Mouse (Mus musculus) liver, embryonic 12.5 days (tissue): ENCODE measurements around the gene Gpr142. TPM values are rescaled to one million over a fixed set of nuclear protein-coding genes. Genes with fewer than 3 reads are reported as not detected.

Experiments used
- ATAC-seq: fragments of 200-750 bp; cut with Nextera tagmentation; 2 replicates; pipeline ENCODE4 v1.8.0; 2017; ENCODE audit warnings: moderate number of reproducible peaks, mild to moderate bottlenecking, moderate library complexity
- H3K27ac ChIP-seq: fragments of 300-500 bp; sonication (generic); 2 replicates; pipeline ENCODE4 v1.5.1; 2016; ENCODE audit warnings: mild to moderate bottlenecking
- H3K27me3 ChIP-seq: fragments of 300-500 bp; sonication (generic); replicated peaks from 2 replicates; pipeline ENCODE4 v1.6.1; 2016; ENCODE audit warnings: mild to moderate bottlenecking, moderate library complexity
- H3K36me3 ChIP-seq: fragments of 300-500 bp; sonication (generic); 2 replicates; pipeline ENCODE4 v1.6.1; 2016; ENCODE audit warnings: mild to moderate bottlenecking, moderate library complexity
- H3K4me1 ChIP-seq: fragments of 300-500 bp; sonication (generic); 2 replicates; pipeline ENCODE4 v1.6.1; 2016
- H3K4me2 ChIP-seq: fragments of 300-500 bp; sonication (generic); 2 replicates; pipeline ENCODE4 v1.6.1; 2016; ENCODE audit warnings: mild to moderate bottlenecking, moderate library complexity
- H3K4me3 ChIP-seq: fragments of 300-500 bp; sonication (generic); 2 replicates; pipeline ENCODE4 v1.5.1; 2016; ENCODE audit warnings: mild to moderate bottlenecking, moderate library complexity
- H3K9ac ChIP-seq: fragments of 300-500 bp; sonication (generic); 2 replicates; pipeline ENCODE4 v1.6.1; 2016; ENCODE audit warnings: mild to moderate bottlenecking, moderate library complexity
- H3K9me3 ChIP-seq: fragments of 300-500 bp; sonication (generic); replicated peaks from 2 replicates; pipeline ENCODE4 v1.6.1; 2016; ENCODE audit warnings: mild to moderate bottlenecking, moderate library complexity
- WGBS: fragments of 180-500 bp; shearing (Covaris S2); methylation state at CpG from one replicate; pipeline ENCODE4 v1.1.7; 2016; ENCODE audit not compliant: insufficient replicate concordance; 5-methylcytosine and 5-hydroxymethylcytosine counted together
- polyA plus RNA-seq: library from polyadenylated mRNA; unstranded; fragments of >200 nt; fragmentation: Nextera tagmentation; extraction: Ambion mirVana; gene quantifications from 2 replicates; pipeline ENCODE4 v1.2.1, GENCODE M21; 2016

Gpr142 gene
- polyA plus RNA-seq, 1 experiment from 2014 or later, result not detected

DNA sequence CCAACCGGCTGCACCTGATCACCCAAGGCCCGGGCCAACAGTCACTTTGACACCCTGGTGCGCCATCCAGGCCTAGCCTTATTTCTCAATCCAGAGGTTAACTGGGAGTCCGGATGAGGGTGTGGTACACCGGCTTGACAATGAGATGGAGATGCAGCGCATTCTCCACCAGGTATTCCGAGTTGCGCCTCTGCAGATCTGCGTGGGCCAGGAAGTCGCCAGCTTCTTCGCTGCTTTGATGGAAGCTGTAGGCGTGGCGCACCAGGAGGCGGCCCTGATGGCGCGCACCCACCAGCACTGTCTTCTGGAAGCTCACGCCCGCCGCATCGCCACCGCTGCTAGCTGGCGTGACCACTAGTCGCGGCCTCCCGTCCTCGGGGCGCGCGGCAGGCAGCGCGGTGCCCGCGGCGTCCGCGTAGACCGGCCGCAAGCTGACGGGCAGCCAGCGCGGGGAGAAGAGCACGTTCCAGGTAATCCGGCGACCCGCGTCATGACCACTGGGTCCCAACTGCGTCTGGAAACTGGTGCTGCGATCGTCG lies 7.3 kb upstream of the Gpr142 start:
- WGBS, result 5% methylated on average over 50 of the region's 50 CpGs
- H3K27ac ChIP-seq, result no peak overlapping the region
- ATAC-seq, result no peak
- no peaks in the 10 kb centered on the region for H3K9me3 ChIP-seq
- H3K4me1 ChIP-seq, result peaks cover 19% of the 10 kb centered on the region
- no peak overlapping the region for H3K9ac ChIP-seq
- peak overlapping the region; percentile 57 for H3K4me2 ChIP-seq
- H3K27me3 ChIP-seq, result peaks cover 100% of the 10 kb centered on the region
- peak overlapping the region; percentile 33 for H3K4me3 ChIP-seq
- H3K36me3 ChIP-seq, result no peaks in the 10 kb centered on the region

DNA sequence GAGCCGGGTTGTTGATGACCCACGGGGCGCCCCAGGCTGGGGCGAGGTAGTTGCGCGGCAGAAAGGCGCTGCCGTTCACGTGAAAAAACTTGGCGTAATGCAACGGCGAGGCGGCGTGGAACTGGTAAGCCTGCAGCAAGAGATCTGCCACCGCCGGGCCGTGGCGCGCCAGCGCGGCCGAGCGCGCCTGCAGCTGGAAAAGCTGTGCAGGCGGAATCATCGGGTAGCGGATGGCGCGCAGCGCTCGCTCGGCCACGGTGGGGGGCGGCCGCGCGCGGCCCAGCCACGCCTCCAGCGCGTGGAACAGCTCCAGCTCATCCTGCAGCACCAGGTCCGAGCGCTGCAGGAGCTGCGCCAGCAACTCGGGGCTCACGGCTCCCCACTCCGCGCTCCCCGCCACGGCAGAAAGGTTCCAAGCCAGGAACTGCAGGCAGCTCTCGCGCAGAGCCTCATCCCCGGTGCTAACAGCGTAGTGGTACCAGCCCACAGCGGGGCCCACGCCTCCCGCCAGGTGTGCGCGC lies 6.8 kb upstream of the Gpr142 start:
- Histone ChIP-seq H3K27me3 (peaks cover 100% of the 10 kb centered on the region), H3K9ac (no peak overlapping the region), H3K36me3 (no peaks in the 10 kb centered on the region), H3K4me3 (peak overlapping the region; percentile 33), H3K27ac (no peak overlapping the region), H3K9me3 (no peaks in the 10 kb centered on the region), H3K4me2 (peak overlapping the region; percentile 57), H3K4me1 (peaks cover 19% of the 10 kb centered on the region)
- no peak for ATAC-seq
- 3% methylated on average over 59 of the region's 59 CpGs for WGBS

DNA sequence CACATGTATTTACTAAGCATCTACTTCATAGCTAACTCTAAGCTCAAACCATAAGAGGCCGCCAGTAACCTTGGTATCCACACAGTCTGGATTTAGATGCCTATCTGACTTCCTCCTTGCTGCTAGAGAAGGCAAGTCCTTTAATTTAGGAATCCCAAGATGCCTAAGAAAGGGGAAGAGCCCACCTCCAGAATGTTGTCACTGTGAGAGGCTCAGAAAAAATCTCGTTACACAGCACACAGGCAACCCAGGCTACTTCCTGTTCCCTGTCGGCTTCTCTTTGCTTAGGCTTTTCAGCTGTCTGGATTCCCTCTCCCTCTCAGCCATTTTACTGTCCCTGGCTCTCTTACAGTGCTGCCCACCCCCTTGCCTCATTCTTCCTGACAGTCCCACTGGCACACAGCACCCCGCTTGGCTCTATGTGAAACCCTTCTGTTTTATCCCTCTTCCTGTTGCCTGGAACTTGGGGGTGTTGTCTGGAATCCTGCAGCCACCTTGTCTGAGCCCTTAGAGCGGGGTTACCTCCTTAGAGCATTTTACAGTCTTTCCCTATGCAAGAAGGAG lies 5.7 kb upstream of the Gpr142 start:
- Histone ChIP-seq H3K9me3 (no peaks in the 10 kb centered on the region), H3K27ac (no peak overlapping the region), H3K4me3 (no peak overlapping the region), H3K4me1 (peaks cover 19% of the 10 kb centered on the region), H3K36me3 (no peaks in the 10 kb centered on the region), H3K4me2 (no peak overlapping the region), H3K27me3 (peaks cover 96% of the 10 kb centered on the region), H3K9ac (no peak overlapping the region)
- ATAC-seq, result no peak
- 19% methylated on average over 5 of the region's 5 CpGs for WGBS

GRCm38 (mm10) chr11:114793868-114794545 lies 4.7 kb upstream of the Gpr142 start:
- no peak for ATAC-seq
- 54% methylated on average over 19 of the region's 19 CpGs for WGBS
- Histone ChIP-seq H3K36me3 (no peaks in the 10 kb centered on the region), H3K27me3 (peaks cover 86% of the 10 kb centered on the region), H3K9ac (no peak overlapping the region), H3K27ac (no peak overlapping the region), H3K4me1 (peaks cover 15% of the 10 kb centered on the region; the same call in 1 of the 2 replicates), H3K4me2 (no peak overlapping the region), H3K9me3 (no peaks in the 10 kb centered on the region), H3K4me3 (no peak overlapping the region)

- H3K36me3 ChIP-seq, result no peaks in the 10 kb centered on the region
- no peaks in the 10 kb centered on the region for H3K9me3 ChIP-seq
- no peak overlapping the region for H3K9ac ChIP-seq
- peaks cover 79% of the 10 kb centered on the region for H3K27me3 ChIP-seq
- no peak overlapping the region for H3K27ac ChIP-seq
- H3K4me1 ChIP-seq, result 0 out of 2 replicates have a peak, but pooled peaks cover 11% of the 10 kb centered on the region
- WGBS, result 52% methylated on average over 4 of the region's 4 CpGs
- no peak for ATAC-seq
- H3K4me2 ChIP-seq, result no peak overlapping the region
- H3K4me3 ChIP-seq, result no peak overlapping the region
These were observed 4.0 kb upstream of the Gpr142 start for GRCm38 (mm10) chr11:114794691-114795090.

DNA sequence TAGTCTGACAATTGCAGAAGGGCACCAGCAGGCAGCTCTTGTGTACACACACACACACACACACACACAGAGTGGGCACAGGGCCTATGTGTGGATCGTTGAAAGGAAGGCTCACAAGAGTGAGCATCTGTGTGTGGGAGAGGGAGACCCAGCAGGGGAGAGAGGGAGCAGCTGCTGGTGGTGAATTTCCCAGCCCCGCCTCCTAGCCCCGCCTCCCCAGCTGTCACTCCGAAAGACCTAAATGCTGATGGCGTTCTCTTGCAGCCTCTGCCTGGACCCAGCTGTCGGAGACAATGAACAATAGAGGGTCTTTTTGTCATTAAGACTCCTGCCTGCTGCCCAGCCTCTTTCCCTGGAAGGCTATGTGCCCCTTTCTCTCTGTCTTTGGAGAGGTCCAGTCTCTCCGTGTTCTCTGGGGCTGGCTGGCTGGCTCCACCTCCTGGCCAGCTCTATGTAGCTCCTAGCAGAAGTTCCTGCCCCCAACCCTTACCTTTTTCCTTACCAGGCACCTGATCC lies 3.4 kb upstream of the Gpr142 start:
- no peak overlapping the region for H3K9ac ChIP-seq
- H3K9me3 ChIP-seq, result no peaks in the 10 kb centered on the region
- 0 out of 2 replicates have a peak overlapping the region, but pooled peaks have one; percentile 21 for H3K4me3 ChIP-seq
- H3K27ac ChIP-seq, result no peak overlapping the region
- H3K27me3 ChIP-seq, result peaks cover 73% of the 10 kb centered on the region
- 0 out of 2 replicates have a peak, but pooled peaks cover 11% of the 10 kb centered on the region for H3K4me1 ChIP-seq
- 5% methylated on average over 7 of the region's 7 CpGs for WGBS
- H3K36me3 ChIP-seq, result no peaks in the 10 kb centered on the region
- H3K4me2 ChIP-seq, result peak overlapping the region; percentile 52
- ATAC-seq, result no peak

DNA sequence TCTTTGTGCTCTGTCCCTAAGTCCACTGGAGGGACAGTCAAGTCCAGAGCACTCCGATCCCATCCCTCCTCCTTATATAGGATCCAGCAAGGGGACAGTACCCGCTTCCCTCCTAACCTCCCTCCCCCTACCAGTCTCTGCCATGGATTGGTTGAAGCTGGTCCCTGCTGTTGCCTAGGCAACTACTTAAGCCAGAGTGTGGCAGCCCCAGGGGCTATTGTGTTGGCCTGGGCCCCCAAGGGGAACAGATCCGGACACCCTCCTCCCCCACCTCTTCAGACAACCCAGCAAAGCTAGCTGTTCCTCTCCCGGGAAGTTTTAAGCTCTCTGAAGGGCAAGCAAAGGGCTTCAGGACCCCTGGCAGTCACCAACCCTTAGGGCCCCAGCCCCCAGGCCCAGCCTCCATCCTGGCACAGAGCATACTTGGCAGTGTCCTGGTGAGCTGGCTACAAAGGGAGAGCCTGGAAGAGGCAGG lies 2.8 kb upstream of the Gpr142 start, which contains the start of gene Btbd17:
Btbd17 (minus strand) TSS at position 98 of the 475 bp plus-strand sequence.
- ATAC-seq, result no peak; the same call in 1 of the 2 replicates
- 17% methylated on average over 4 of the region's 4 CpGs for WGBS
- Histone ChIP-seq H3K27me3 (peaks cover 67% of the 10 kb centered on the region), H3K9ac (no peak within 1 kb of the TSS), H3K4me2 (peak within 1 kb of the TSS; percentile 52), H3K9me3 (no peaks in the 10 kb centered on the region), H3K36me3 (no peaks in the 10 kb centered on the region), H3K27ac (no peak within 1 kb of the TSS), H3K4me1 (0 out of 2 replicates have a peak, but pooled peaks cover 11% of the 10 kb centered on the region), H3K4me3 (0 out of 2 replicates have a peak within 1 kb of the TSS, but pooled peaks have one; percentile 21)

- H3K4me2 ChIP-seq, result no peak overlapping the region
- WGBS, result 71% methylated on average over 7 of the region's 7 CpGs
- H3K36me3 ChIP-seq, result no peaks in the 10 kb centered on the region
These were observed 1.5 kb upstream of the Gpr142 start for GRCm38 (mm10) chr11:114797176-114797575.

DNA sequence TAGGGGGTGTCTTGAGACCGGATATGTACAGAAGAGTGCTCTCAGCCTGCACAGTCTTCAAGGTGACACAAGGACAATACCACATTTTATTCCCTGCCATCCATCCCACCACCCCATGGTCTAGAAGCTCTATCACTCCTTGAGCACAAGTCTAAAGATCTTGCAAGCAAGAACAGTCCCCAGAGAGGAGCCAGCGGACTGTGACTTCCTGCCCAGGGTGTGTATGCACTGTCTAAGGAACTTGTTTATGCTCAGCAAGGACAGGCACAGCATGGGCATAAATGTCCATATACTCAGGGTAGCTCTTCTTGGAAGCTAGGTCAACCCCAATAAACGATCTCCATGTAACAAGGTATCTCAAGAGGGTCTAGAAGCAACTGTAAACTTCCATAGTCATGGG lies 743 bp upstream of the Gpr142 start:
- no peaks in the 10 kb centered on the region; the same call in 1 of the 2 replicates for H3K4me1 ChIP-seq
- H3K9ac ChIP-seq, result no peak overlapping the region
- no peaks in the 10 kb centered on the region for H3K9me3 ChIP-seq
- H3K36me3 ChIP-seq, result no peaks in the 10 kb centered on the region
- H3K27me3 ChIP-seq, result peaks cover 46% of the 10 kb centered on the region
- no peak overlapping the region for H3K27ac ChIP-seq
- 61% methylated on average over 3 of the region's 3 CpGs for WGBS
- H3K4me2 ChIP-seq, result no peak overlapping the region
- ATAC-seq, result no peak
- no peak overlapping the region for H3K4me3 ChIP-seq

More at GRCm38 (mm10) chr11:114797176-114797575, 1.5 kb upstream of the Gpr142 start:
- ATAC-seq, result no peak
- H3K27me3 ChIP-seq, result peaks cover 54% of the 10 kb centered on the region
- no peak overlapping the region for H3K4me3 ChIP-seq
- no peak overlapping the region for H3K9ac ChIP-seq
- 0 out of 2 replicates have a peak, but pooled peaks cover 2% of the 10 kb centered on the region for H3K4me1 ChIP-seq
- H3K9me3 ChIP-seq, result no peaks in the 10 kb centered on the region
- no peak overlapping the region for H3K27ac ChIP-seq

- ATAC-seq, result no peak
- H3K9me3 ChIP-seq, result no peaks in the 10 kb centered on the region
- 0 out of 2 replicates have a peak, but pooled peaks cover 7% of the 10 kb centered on the region for H3K27me3 ChIP-seq
- no peak overlapping the region for H3K27ac ChIP-seq
- H3K36me3 ChIP-seq, result no peaks in the 10 kb centered on the region
- H3K9ac ChIP-seq, result no peak overlapping the region
- H3K4me3 ChIP-seq, result no peak overlapping the region
- H3K4me1 ChIP-seq, result no peaks in the 10 kb centered on the region; the same call in 1 of the 2 replicates
- 74% methylated on average over 1 of the region's 1 CpGs for WGBS
- no peak overlapping the region for H3K4me2 ChIP-seq
These were observed 3.2 kb downstream of the Gpr142 start for GRCm38 (mm10) chr11:114801906-114802305.

DNA sequence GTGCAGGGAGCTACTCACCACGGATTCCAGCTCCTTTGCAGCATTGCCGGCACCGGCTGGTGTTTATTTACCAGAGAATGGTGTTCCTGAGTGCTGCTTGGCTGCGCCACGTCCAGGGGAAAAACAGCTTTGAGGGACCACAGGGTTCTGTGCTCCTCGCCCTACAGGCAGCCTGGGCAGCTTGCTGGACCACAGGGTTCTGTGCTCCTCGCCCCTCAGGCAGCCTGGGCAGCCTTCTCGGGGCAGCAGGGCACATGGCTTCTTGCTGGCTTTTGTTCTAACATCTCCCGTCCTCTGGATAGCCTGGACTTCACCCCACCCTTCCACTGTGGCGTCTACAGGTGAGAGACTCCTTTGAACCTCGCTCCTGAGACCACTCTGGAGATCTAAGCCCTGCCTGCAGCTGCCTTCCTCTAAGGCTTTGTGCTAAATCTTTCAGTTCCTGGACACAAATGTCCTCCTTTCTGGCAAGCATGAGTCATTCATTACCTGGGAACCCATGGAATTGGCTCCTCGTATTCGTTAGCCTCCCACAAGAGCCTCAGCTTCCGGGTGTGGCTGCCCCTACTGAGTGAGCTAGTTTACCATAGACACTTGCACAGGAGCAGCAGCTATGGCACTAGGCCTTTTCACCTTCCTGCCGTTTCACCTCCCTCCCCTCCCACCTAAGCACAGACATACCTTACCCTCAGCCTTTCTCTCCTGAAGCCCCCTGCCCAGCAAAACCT lies 4.0 kb downstream of the Gpr142 start:
- H3K4me2 ChIP-seq, result no peak overlapping the region
- no peak overlapping the region for H3K9ac ChIP-seq
- H3K27ac ChIP-seq, result no peak overlapping the region
- H3K4me1 ChIP-seq, result peaks cover 4% of the 10 kb centered on the region
- H3K9me3 ChIP-seq, result no peaks in the 10 kb centered on the region
- WGBS, result 51% methylated on average over 15 of the region's 15 CpGs
- no peaks in the 10 kb centered on the region for H3K36me3 ChIP-seq
- no peak overlapping the region for H3K4me3 ChIP-seq
- no peaks in the 10 kb centered on the region for H3K27me3 ChIP-seq
- ATAC-seq, result no peak
